Mouse (Mus musculus) cerebellum, postnatal 14 days (tissue): ENCODE data around the gene Vmn1r87.
A peak's percentile ranks its signal among the peaks of the same experiment; 100 is the strongest.

Experiments
- DNase-seq, 2 experiments: peaks; one replicate each; pipeline ENCODE4 v3.0.0; 2021; ENCODE audit warnings: mixed read lengths in 2 of 2

Vmn1r87 gene

GRCm38 (mm10) chr7:13140057-13140456, at the start of gene Vmn1r87:
Gene Vmn1r87, minus strand, starts transcription at chr7:13140157.
- DNase-seq = no peak

GRCm38 (mm10) chr7:13159268-13159667, 19.3 kb upstream of the Vmn1r87 start, which contains the start of gene Vmn1r88:
Gene Vmn1r88, plus strand, starts transcription at chr7:13159568.
- DNase-seq = no peak

DNA sequence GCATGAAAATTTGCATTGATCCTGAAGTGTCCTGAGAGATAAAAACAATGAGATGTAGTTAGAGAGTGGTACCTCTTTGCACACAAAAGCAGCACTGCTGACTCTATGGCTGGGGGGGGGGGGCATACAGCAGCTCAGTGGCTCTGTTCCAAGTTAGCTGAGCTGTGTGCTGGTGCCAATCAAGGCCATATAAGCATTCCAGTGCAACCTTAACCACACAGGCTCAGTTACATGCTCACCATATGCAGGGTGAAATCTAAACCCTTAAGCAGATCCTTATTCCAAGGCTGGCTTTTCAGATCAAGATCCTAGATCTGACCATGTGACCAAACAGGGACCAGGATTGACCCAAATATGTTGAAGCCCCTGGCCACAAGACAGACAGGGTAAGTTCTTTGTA, 2.6 kb downstream of the Vmn1r87 start:
- no peak for DNase-seq

DNA sequence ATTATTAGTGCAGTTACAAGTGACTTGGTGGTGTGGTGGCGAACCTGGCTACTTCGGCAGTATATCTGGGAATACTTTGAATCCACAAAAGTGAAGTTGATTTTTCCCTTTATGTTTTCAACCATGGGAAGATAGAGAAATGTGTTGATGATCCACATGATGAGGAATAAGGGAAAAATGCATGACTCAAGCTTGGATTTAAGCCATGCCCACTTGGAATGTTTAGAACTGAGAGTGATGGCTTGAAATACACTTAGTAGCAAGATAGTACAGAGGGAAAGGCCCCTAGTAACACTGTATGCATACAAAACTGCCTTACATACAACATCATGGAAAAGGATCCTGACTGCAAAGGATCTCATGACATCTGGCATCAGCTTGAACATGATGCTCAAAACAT, 8.1 kb downstream of the Vmn1r87 start:
- DNase-seq = no peak

GRCm38 (mm10) chr7:13123554-13124153, 16.3 kb downstream of the Vmn1r87 start:
- DNase-seq = peak; percentile 5 to 12

- no peak for DNase-seq
These were observed 20.1 kb downstream of the Vmn1r87 start, which contains the start of gene Vmn1r86 for GRCm38 (mm10) chr7:13119817-13120216. Gene Vmn1r86, minus strand, starts transcription at chr7:13119917.

DNA sequence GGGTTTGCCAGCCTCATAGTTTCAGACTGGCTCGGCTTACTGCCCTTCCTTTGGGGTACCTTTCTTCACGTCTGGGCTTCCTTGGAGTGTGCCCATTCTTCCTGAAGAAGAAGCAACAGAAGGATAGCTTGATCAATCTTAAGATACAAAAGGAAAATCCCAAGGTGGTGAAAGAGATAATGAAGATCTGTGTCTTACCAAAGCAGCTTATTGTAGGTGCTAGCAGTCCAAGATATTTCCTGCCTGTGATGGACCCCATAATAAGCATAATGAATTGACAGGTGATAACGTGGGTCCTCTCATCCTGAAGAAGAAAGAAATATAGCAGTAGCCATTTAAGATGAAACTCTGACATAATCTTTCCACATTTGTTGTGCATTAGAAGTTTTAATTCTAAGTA, 44.9 kb downstream of the Vmn1r87 start, which contains the start of gene Vmn1r85:
Gene Vmn1r85 (minus strand): TSS at position 101 of the 400 bp plus-strand sequence.
- DNase-seq = no peak
